Mouse (Mus musculus): ENCODE results near the gene Zwint. TPM values are rescaled to one million over a fixed set of nuclear protein-coding genes. Genes with fewer than 3 reads are reported as not detected.
A peak's percentile ranks its signal among the peaks of the same experiment; 100 is the strongest.

Zwint gene
- 201 and 209 TPM in 2 replicates for polyA plus RNA-seq (2016; fragmentation: Nextera tagmentation; extraction: Ambion mirVana)

DNA sequence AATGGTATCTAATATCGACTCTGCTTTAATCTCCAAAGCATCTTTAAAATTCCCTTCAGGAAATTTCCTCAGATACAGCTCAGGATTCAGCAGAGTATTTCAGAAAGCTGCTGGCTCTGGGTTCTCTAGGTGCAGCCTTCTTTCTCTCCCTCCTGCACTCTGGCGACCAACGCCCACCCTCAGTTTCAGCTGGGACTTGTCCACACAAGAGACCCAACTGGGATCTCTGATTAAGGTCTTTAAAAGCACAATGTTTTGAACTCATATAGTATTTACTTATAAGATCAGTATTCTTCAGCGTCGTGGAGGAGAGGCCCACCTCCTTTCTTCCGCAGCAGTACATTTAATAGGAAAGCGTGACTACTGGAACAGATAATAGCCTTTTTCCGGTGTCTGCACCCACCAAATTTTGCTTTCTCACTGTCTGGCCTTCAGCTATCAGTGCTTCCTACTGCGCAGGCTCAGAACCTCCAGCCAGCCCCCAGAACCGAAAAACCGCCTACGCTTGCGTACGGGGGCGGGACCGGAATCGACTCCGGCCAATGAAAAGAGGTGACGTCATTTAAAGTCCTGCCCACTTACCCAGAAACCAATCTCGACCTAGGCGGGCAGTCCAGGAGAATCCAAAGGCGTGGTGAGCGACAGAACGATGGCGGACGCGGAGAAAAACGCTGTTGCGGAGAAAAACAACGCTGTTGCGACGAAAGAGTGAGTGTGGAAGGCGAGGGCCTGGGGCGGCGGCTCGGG, at the start of gene Zwint:
Gene Zwint (plus strand): TSS at position 576 of the 747 bp plus-strand sequence.
- H3K27me3 ChIP-seq (replicated peaks): no peaks in the 10 kb centered on the region
- H3K9ac ChIP-seq: peak within 1 kb of the TSS; percentile 79
- H3K27ac ChIP-seq: peak within 1 kb of the TSS; percentile 98
- H3K4me2 ChIP-seq: peak within 1 kb of the TSS; percentile 80
- peak; percentile 97 for ATAC-seq
- peak within 1 kb of the TSS; percentile 78 for H3K4me3 ChIP-seq
- peaks cover 33% of the 10 kb centered on the region for H3K36me3 ChIP-seq
- peaks cover 30% of the 10 kb centered on the region for H3K4me1 ChIP-seq
- no peaks in the 10 kb centered on the region for H3K9me3 ChIP-seq (replicated peaks)
- 2% methylated on average over 36 of the region's 36 CpGs for WGBS (ENCODE audit: insufficient replicate concordance)

DNA sequence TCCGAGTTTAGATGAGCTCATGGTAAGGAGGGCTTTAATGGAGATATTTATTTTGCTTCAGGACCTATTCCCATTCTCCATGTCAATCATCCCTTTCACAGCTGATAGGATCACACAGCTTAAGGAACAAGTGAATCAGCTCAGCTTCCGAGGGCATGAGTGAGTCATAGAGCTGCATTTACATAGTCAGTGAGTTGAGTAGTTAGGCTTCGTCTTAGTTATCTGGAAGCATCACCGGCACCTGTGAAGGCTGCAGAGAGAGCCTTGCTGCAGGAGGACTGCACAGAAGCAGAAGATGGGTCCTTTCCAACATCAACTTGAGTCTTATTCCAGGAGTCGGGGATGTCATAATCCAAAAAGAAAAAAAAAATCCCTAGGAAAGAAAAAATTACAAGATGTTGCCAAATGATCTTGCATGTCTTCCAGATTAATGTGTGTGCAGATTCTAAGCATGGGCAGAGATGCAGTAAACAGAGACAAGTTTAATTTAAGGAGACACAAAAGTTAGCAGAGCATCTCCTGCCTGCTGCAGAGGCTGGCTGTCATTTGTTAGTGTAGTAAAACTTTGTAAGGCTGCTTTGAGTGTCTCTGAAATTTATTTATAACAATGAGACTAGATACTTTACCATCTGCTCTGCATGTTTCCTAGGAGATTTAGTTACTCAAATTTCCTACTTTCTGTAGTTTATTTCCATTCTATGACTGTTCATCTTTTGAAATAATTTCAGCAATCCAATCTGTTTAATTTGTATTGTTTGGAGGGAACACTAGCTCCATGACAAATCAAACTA, 41.3 kb upstream of the Zwint start:
- Histone ChIP-seq H3K9me3 (replicated peaks) (no peaks in the 10 kb centered on the region), H3K27me3 (replicated peaks) (no peaks in the 10 kb centered on the region), H3K4me1 (no peaks in the 10 kb centered on the region), H3K9ac (no peak overlapping the region), H3K36me3 (no peaks in the 10 kb centered on the region), H3K4me3 (no peak overlapping the region), H3K4me2 (no peak overlapping the region), H3K27ac (no peak overlapping the region)
- no peak for ATAC-seq
- WGBS (ENCODE audit: insufficient replicate concordance): 76% methylated on average over 5 of the region's 5 CpGs

DNA sequence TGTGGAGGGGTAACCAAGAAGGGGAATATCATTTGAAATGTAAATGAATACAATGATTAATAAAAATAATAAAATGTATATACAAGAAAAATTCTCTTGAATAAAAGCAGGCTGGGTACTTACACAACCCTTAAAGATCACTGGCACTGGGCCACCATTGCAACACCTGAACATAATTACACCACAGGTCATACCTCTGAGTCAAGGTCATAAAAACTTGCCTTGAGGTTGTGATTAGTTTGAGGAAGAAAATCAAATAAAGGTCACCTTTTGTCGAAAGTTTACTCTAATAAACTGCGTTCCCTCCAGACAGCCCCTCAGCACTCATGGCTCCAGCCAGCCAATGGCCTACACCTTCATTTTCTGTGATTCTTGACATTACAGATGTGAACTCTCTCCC, 38.5 kb upstream of the Zwint start:
- Histone ChIP-seq H3K9ac (no peak overlapping the region), H3K9me3 (replicated peaks) (no peaks in the 10 kb centered on the region), H3K27me3 (replicated peaks) (no peaks in the 10 kb centered on the region), H3K36me3 (no peaks in the 10 kb centered on the region), H3K27ac (no peak overlapping the region), H3K4me2 (no peak overlapping the region), H3K4me1 (no peaks in the 10 kb centered on the region), H3K4me3 (no peak overlapping the region)
- ATAC-seq: no peak
- 70% methylated on average over 2 of the region's 2 CpGs for WGBS (ENCODE audit: insufficient replicate concordance)

DNA sequence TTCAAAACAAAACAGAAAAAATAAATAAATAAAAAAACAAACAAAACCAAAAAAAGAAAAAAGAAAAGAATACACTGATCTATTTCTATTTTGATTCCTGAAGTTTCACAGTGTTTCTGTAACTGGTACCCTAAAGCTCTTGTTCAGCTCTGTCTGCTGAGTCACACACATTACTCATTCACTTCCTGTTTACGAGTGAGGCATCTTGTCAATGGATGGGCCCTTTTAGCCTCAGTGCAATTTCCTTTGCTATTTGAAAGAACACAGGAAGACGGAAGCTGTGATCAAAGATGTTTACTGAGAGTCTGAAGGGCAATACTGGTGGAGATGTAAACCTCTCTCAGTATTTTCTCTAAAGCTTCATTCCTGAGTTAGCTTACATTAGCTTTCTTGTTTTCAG, 34.1 kb upstream of the Zwint start:
- Histone ChIP-seq H3K4me3 (no peak overlapping the region), H3K9me3 (replicated peaks) (no peaks in the 10 kb centered on the region), H3K4me2 (no peak overlapping the region), H3K4me1 (no peaks in the 10 kb centered on the region), H3K9ac (no peak overlapping the region), H3K27ac (no peak overlapping the region), H3K27me3 (replicated peaks) (no peaks in the 10 kb centered on the region), H3K36me3 (no peaks in the 10 kb centered on the region)
- ATAC-seq: no peak
- WGBS (ENCODE audit: insufficient replicate concordance): 30% methylated on average over 2 of the region's 2 CpGs

DNA sequence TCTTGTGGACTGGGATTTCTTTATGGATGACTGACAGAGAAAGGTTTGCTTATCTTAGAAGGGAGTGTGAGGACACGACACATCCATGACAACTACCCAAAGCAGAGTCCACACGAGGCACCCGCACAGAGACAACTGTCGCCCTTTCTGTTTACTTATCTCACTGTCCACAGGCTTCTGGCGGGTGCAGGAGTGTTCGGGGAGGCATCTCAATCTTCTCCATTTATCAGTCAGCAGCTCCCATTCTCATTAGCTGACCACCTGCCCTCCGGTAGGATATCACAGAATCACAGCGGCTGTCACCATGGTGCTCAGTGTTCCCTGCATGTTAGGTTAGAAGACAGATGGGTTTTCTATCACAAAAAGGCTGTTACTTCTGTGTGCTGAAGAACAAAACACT, 31.1 kb upstream of the Zwint start:
- no peaks in the 10 kb centered on the region for H3K36me3 ChIP-seq
- no peaks in the 10 kb centered on the region for H3K9me3 ChIP-seq (replicated peaks)
- H3K9ac ChIP-seq: no peak overlapping the region
- H3K27ac ChIP-seq: no peak overlapping the region
- WGBS (ENCODE audit: insufficient replicate concordance): 12% methylated on average over 8 of the region's 8 CpGs
- no peak overlapping the region for H3K4me2 ChIP-seq
- peak; percentile 35 for ATAC-seq
- H3K4me1 ChIP-seq: no peaks in the 10 kb centered on the region
- no peaks in the 10 kb centered on the region for H3K27me3 ChIP-seq (replicated peaks)
- no peak overlapping the region for H3K4me3 ChIP-seq

DNA sequence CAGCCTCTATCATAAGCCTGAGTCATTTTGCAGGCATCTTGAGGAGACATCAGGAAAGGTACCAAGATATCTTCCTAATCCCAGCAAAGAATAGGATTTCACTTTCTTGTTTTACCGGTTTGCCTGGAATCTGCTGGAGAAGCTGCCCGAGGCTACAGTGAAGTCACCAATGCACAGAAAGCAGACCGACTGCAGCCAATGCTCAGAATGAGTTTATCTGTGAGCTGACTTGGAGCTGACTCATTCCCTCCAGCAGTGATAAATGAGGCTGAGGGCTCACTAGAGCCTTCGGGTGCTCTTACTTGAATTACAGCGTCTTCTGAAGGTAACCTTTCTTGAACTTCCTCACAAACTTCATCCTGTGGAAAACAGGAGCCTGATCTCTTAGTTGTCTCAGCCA, 20.5 kb upstream of the Zwint start:
- Histone ChIP-seq H3K4me3 (no peak overlapping the region), H3K27me3 (replicated peaks) (no peaks in the 10 kb centered on the region), H3K4me1 (no peaks in the 10 kb centered on the region), H3K9me3 (replicated peaks) (no peaks in the 10 kb centered on the region), H3K36me3 (no peaks in the 10 kb centered on the region), H3K27ac (no peak overlapping the region), H3K4me2 (no peak overlapping the region), H3K9ac (no peak overlapping the region)
- ATAC-seq: no peak
- WGBS (ENCODE audit: insufficient replicate concordance): 21% methylated on average over 5 of the region's 5 CpGs

DNA sequence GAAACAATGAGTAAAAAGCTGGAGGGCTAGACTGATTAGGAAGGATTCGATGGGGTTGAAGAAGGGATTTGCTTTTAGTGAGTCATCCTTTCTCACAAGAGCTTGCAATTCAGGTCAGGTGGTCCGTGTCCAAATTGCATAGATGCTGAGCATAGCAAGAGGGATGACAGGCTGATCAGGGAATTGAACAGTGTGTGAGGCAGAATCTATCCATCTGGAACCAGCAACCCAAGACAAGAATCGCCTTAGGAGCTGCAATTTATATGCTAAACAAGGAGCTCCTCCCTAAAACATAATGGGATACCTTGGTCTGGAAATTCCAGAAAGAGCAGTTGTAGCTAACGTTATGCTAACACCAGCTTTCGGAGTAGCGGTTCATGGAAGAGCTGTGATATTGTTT, 3.8 kb upstream of the Zwint start:
- no peaks in the 10 kb centered on the region for H3K27me3 ChIP-seq (replicated peaks)
- H3K9ac ChIP-seq: no peak overlapping the region
- no peak for ATAC-seq
- H3K4me3 ChIP-seq: no peak overlapping the region
- H3K27ac ChIP-seq: no peak overlapping the region
- H3K4me1 ChIP-seq: peaks cover 13% of the 10 kb centered on the region
- 60% methylated on average over 6 of the region's 6 CpGs for WGBS (ENCODE audit: insufficient replicate concordance)
- H3K36me3 ChIP-seq: no peaks in the 10 kb centered on the region
- H3K9me3 ChIP-seq (replicated peaks): no peaks in the 10 kb centered on the region
- H3K4me2 ChIP-seq: no peak overlapping the region

DNA sequence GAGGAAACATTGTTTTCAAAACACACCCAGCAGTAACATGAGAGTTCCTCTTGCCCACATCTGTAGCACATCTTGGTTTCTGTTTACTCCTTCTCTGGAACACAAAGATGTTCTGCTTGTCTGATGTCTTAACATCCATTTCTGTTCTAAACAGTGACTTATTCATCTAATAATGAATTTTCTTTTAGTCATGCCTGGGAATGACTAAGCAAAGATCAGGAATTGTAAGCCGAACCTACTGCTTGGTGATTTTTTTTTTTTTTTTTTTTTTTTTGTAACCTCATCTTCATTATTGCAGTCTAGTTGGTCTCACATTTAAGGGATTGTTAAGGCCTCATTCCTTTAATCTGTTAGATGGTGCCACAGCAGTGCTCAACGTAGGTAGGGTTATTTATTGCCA, 848 bp upstream of the Zwint start:
- peak overlapping the region; percentile 78 for H3K4me3 ChIP-seq
- H3K27me3 ChIP-seq (replicated peaks): no peaks in the 10 kb centered on the region
- 0 out of 2 replicates have a peak overlapping the region, but pooled peaks have one; percentile 1 for H3K9ac ChIP-seq
- no peaks in the 10 kb centered on the region for H3K9me3 ChIP-seq (replicated peaks)
- ATAC-seq: no peak
- H3K4me1 ChIP-seq: peaks cover 30% of the 10 kb centered on the region
- H3K4me2 ChIP-seq: peak overlapping the region; percentile 70
- WGBS (ENCODE audit: insufficient replicate concordance): 48% methylated on average over 2 of the region's 2 CpGs
- H3K27ac ChIP-seq: peak overlapping the region; percentile 98
- H3K36me3 ChIP-seq: peaks cover 27% of the 10 kb centered on the region

DNA sequence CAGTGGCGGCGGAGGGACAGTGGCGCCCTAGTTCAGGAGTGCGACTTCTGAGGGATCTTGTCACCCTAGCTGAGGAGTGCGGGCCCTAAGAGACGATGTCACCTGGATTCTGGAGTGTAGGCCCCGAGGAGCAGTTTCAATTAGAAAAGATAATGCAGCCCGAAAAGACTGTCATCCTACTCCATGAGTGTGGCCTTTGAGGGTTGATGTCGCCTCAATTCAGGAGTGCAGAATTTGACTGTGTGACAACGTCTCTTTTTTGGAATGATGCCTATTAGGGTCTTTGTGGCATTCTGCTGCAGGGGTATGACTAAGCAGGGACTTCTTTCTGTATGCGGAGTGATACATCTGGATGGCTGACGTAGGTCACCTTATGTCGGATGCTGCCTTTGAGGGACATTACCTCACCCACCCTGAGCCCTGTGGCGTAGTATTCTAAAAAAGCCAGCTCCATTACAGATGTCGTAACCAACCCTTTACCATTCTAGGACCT, 418 bp downstream of the Zwint start:
- 2% methylated on average over 15 of the region's 15 CpGs for WGBS (ENCODE audit: insufficient replicate concordance)
- H3K36me3 ChIP-seq: peaks cover 38% of the 10 kb centered on the region
- ATAC-seq: peak; percentile 70
- H3K27ac ChIP-seq: peak overlapping the region; percentile 98
- H3K4me1 ChIP-seq: peaks cover 30% of the 10 kb centered on the region
- H3K9ac ChIP-seq: peak overlapping the region; percentile 79
- H3K27me3 ChIP-seq (replicated peaks): no peaks in the 10 kb centered on the region
- no peaks in the 10 kb centered on the region for H3K9me3 ChIP-seq (replicated peaks)
- peak overlapping the region; percentile 78 for H3K4me3 ChIP-seq
- H3K4me2 ChIP-seq: peak overlapping the region; percentile 80

DNA sequence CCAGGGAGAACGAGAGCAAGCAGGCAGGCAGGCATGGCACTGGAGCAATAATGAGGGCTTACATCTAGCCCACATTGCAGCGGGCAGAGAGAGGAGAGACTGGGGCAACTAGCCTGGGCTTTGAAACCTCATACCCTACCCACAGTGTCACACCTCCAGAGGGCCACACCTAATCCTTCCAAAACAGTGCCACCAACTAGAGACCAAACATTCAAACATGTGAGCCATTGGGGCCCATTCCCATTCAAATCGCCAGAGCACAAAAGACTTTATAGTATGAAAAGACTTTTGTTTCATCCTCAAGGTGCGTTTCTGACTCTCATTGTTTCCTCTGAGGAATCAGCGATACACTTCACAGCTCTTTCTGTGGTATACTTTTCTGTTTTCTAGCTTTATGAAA, 4.6 kb downstream of the Zwint start:
- ATAC-seq: no peak
- Histone ChIP-seq H3K27me3 (replicated peaks) (no peaks in the 10 kb centered on the region), H3K4me3 (no peak overlapping the region), H3K9me3 (replicated peaks) (no peaks in the 10 kb centered on the region), H3K36me3 (peaks cover 73% of the 10 kb centered on the region), H3K4me1 (peaks cover 23% of the 10 kb centered on the region), H3K4me2 (no peak overlapping the region), H3K27ac (no peak overlapping the region), H3K9ac (no peak overlapping the region)
- WGBS (ENCODE audit: insufficient replicate concordance): 91% methylated on average over 5 of the region's 5 CpGs

DNA sequence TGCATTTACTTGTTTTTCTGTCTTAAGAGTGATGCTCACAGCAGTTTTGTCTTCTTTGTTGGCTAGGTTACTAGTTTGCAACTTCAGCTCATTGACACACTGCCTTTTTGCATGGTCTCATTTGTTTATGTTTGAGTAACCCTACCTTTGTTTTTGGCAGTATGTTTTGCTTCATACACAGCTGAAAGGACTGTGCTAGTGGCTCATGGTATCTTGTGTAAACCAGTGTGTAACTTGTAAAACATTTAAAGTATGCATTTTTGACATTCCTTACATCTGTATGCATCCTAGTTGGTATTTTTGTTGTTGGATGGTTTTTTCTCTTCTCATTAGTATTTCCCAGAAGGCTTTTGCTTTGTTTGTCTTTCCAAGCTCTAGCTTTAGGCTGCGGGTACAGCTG, 5.7 kb downstream of the Zwint start:
- Histone ChIP-seq H3K9me3 (replicated peaks) (no peaks in the 10 kb centered on the region), H3K27me3 (replicated peaks) (no peaks in the 10 kb centered on the region), H3K36me3 (peaks cover 85% of the 10 kb centered on the region), H3K4me2 (no peak overlapping the region), H3K4me3 (no peak overlapping the region), H3K9ac (no peak overlapping the region), H3K4me1 (peaks cover 21% of the 10 kb centered on the region), H3K27ac (no peak overlapping the region)
- WGBS (ENCODE audit: insufficient replicate concordance): 82% methylated on average over 1 of the region's 1 CpGs
- ATAC-seq: no peak

DNA sequence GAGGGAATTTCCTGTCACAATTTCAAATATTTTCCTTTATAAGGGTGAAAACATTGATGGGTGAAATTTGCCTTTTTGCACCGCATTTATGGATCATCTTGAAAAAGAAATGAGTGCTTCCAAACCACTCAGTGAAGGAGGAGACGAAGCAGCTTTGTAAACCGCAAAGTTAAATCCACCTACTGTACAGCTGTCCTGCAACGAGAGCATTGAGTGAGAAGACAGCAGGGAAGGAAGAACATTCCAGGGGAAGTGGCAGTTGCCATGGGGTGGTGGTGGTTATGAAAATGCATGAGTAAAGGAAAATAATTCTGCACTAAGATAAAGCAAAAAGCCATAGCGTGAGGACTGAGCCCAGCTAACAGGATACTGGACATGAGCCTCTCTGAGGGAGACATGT, 13.2 kb downstream of the Zwint start:
- peaks cover 18% of the 10 kb centered on the region for H3K4me1 ChIP-seq
- no peaks in the 10 kb centered on the region for H3K27me3 ChIP-seq (replicated peaks)
- no peak overlapping the region for H3K4me3 ChIP-seq
- H3K36me3 ChIP-seq: peaks cover 67% of the 10 kb centered on the region
- ATAC-seq: no peak
- H3K4me2 ChIP-seq: no peak overlapping the region
- no peak overlapping the region for H3K9ac ChIP-seq
- H3K9me3 ChIP-seq (replicated peaks): no peaks in the 10 kb centered on the region
- no peak overlapping the region for H3K27ac ChIP-seq
- 81% methylated on average over 5 of the region's 5 CpGs for WGBS (ENCODE audit: insufficient replicate concordance)
